Mouse (Mus musculus) urinary bladder, adult 2 months (tissue): ENCODE measurements around the gene Nodal. TPM values are rescaled to one million over a fixed set of nuclear protein-coding genes. Genes with fewer than 3 reads are reported as not detected.
"Not testable (repeated sequence)": the region's sequence is repeated elsewhere in the genome, so short reads cannot be mapped to it uniquely, and the experiment has no call there.

Source experiments
- DNase-seq: peaks from one replicate; pipeline ENCODE4 v3.0.0; 2022; ENCODE audit warnings: low spot score
- polyA plus RNA-seq: library from polyadenylated mRNA; depleted of rRNA; stranded (reverse); fragments of >200 nt; gene quantifications from 2 replicates; pipeline ENCODE4 v1.2.3, GENCODE M21; 2012

Gene Nodal
- polyA plus RNA-seq, 1 experiment: 0.07 TPM

GRCm38 (mm10) chr10:61429043-61429442 is 11.3 kb downstream of the Nodal start:
- no peak for DNase-seq

DNA sequence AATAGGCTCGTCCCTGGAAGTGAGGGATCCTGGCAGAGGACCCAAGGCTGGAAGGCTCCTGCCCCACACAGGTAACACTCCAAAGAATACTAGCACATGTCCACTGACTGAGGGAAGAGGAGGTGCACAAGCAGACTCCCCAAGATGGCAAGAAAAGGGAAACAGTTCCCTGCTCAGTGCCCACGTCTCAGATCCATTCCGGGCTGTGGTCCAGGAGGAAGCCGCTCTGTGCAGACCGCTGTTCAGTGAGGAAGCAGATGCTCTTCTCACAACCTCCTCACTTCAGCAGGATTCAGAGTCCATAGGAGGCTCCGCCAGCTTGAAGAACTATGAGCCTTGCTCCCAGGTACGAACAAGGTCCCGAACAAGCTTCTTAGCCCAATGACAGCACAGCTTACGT is 13.6 kb downstream of the Nodal start:
- no peak for DNase-seq

GRCm38 (mm10) chr10:61440202-61440800 is 22.5 kb downstream of the Nodal start:
- DNase-seq: no peak

GRCm38 (mm10) chr10:61443456-61443855 is 25.7 kb downstream of the Nodal start:
- no peak for DNase-seq

DNA sequence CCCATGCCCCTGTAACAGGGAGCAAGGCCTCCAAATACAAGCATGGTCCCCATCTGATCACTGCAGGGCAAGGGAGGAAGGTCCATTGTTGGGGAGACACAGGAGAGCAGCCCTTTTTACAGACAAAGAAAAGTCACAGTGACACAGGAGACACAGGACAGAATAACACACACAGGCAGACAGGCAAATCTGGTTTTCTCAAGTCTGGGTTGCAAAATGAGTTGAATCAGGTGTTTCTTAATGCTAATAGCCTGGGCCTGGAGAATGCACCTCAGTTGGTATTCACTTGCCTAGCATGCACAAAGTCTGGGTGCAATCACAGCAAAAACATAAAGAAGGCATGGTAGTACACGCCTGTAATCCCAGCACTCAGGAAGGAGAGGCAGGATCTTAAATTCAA is 26.1 kb downstream of the Nodal start:
- DNase-seq: no peak

GRCm38 (mm10) chr10:61445016-61445415 is 27.2 kb downstream of the Nodal start:
- no peak for DNase-seq

DNA sequence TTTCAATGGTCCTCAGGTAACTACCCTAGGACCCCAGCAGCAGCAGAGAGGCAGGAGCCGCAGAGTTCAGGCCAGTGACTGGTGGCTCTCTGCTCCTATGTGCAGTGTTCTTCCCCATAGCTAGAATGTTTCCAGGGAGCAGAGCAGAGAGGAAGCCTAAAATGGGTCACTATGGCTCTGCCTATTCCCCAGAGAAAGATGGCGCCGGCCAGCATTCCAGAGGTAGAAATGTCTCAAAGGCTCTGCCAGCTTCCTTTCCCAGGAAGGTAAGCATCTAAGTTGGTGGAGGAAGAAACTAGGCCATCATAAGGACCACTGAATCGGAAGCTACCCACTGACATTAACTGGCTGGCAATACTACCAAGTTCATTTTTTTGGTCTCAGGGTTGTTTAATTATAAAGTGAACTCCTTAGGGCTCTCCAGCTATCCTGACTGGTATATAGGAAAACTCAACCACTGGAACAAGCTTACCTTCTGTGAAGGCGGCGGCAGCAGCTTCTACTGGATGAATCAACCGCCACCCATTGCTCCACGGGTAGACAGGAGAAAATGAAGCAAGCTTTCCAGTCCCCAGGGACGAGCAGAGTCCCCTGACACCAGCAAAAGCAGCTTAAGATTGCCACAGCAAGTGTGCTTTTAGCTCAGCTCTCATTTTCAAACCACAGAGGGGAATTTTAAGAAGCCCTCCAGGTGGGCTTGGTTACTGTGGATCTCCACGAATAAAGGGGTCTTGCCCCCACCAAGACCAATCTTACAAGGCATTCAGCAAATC is 30.0 kb downstream of the Nodal start:
- DNase-seq: no peak

- DNase-seq: no peak
Measured at GRCm38 (mm10) chr10:61448834-61449233, 31.1 kb downstream of the Nodal start.

DNA sequence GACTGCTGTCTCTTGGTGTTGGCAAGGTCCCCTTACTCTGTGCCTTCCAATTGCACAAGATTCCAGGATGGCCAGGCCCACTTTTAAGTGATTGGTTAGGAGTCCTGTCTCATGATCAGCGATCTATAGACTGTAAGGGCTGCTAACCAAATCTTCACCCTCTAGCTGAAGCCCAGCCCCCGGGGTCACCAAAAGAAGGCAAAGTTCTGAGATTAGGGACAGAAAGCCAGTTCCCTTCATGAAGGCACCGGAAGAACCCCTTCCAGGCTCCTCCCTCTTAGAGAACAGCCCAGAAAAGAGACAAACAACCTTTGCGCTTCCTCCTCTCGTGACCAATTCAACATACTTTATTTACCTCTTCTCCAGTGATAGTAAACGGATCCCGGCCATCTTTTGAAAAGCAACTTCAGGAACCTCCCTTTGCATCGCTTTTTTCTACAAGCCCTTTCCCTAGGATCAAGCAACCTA is 33.7 kb downstream of the Nodal start:
- DNase-seq: no peak

GRCm38 (mm10) chr10:61451931-61452617 is 34.3 kb downstream of the Nodal start:
- DNase-seq: peak; percentile 49

DNA sequence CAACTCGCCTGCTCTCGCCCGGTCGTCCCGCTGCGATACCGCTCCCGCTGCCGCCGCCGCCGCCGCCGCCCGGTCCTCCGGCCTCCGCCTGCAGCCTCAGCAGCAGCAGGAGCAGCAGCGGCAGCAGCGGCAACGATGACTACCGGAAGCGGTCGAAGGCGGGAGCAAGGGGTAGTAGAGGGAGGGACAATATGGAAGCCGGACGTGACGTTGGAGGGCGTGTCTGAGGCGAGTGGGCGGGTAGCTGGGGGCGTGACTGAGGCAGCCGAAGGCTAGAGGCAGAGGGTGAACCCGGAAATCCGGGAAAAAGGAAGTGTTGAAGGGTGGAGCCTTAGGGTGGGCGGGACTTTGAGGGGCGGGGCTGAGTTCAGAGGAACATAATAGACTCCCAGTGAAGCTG is 34.9 kb downstream of the Nodal start, which contains the start of gene Eif4ebp2:
Gene Eif4ebp2 (minus strand): TSS at position 17 of the 400 bp plus-strand sequence.
- peak; percentile 93 for DNase-seq

- not testable (repeated sequence) for DNase-seq
Measured at GRCm38 (mm10) chr10:61453171-61453570, 35.4 kb downstream of the Nodal start.

DNA sequence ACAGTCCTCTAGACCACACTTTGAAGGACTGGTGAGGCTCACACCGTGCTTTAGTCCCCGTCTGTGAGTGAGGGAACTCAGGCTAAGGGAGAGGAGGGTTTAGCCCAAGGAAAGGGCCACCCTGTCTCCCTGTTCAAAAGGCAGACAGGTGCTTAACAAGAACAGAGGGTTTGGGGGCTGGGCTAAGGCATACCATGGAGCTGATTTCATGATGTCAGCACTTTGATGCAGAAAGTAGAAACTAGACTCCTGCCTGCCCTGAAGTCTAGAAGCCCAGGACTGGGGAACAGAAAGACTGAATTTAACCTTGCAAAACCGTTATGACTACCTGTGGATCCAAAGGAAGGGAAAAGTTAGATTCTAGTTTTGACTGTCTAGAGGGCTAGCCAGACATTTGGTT is 39.4 kb downstream of the Nodal start:
- no peak for DNase-seq

DNA sequence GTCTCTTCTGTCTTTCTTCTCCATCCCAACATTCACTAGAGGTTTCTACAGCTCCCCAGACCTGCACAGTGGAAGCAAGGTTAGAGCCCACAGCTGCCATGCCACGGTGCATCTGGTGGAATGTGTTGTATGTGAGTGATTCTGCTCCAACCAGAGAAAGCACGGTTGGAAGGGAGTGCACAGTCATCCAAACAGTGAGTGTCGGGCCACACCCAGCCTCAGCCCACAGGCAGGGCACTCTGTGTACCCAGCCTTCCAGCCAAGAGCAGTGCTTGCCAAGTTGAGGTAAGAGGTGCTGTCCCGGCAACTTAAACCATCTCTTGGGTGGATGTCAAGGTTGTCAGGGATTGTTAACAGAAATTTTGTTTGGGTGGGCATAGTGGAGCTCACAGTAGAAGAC is 47.2 kb downstream of the Nodal start:
- DNase-seq: no peak

- DNase-seq: no peak
Measured at GRCm38 (mm10) chr10:61466242-61466641, 48.5 kb downstream of the Nodal start.

- no peak for DNase-seq
Measured at GRCm38 (mm10) chr10:61466873-61467272, 49.1 kb downstream of the Nodal start.

DNA sequence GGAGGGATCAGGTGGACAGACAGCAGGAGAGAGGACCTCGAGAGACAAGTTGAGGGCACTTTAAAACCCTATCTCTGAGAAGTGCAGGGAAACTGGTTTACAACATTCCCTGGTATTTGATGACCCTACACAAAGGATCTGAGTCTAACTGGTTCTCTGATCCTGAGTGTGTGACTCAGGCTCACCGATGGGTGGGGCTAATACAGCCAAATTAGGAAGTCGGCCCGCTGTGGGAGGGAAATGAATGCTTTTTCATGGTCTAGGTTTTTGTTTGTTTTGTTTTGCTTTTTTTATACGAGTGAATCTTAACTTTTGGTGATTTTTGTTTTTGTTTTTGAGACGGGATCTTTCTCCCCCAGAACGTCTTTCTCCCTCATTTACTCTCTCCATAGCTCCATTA is 51.1 kb downstream of the Nodal start:
- no peak for DNase-seq

- no peak for DNase-seq
Measured at GRCm38 (mm10) chr10:61473640-61474039, 55.9 kb downstream of the Nodal start.

GRCm38 (mm10) chr10:61474344-61474743 is 56.6 kb downstream of the Nodal start:
- no peak for DNase-seq
